Mouse (Mus musculus) ovary, postnatal 36 days (tissue): ENCODE measurements around the gene Mterf1a.
"Not testable (repeated sequence)": the region's sequence is repeated elsewhere in the genome, so short reads cannot be mapped to it uniquely, and the experiment has no call there.

Experiments
- DNase-seq: peaks from one replicate; pipeline ENCODE4 v3.0.0; 2022; ENCODE audit warnings: low spot score, mixed read lengths

The Mterf1a gene

GRCm38 (mm10) chr5:3893459-3894293 is at the start of gene Mterf1a:
Gene Mterf1a, minus strand, starts transcription at chr5:3893933.
- DNase-seq: peak; percentile 25

- not testable (repeated sequence) for DNase-seq
Observed at GRCm38 (mm10) chr5:3943169-3943568, 49.4 kb upstream of the Mterf1a start.

GRCm38 (mm10) chr5:3941240-3941639 is 47.5 kb upstream of the Mterf1a start:
- no peak for DNase-seq

- DNase-seq: no peak
Observed at GRCm38 (mm10) chr5:3939335-3939734, 45.6 kb upstream of the Mterf1a start.

GRCm38 (mm10) chr5:3938905-3939304 is 45.2 kb upstream of the Mterf1a start:
- no peak for DNase-seq

- no peak for DNase-seq
Observed at GRCm38 (mm10) chr5:3935778-3936554, 42.2 kb upstream of the Mterf1a start.

GRCm38 (mm10) chr5:3935266-3935665 is 41.5 kb upstream of the Mterf1a start:
- DNase-seq: no peak

GRCm38 (mm10) chr5:3933551-3933950 is 39.8 kb upstream of the Mterf1a start:
- no peak for DNase-seq

GRCm38 (mm10) chr5:3931636-3932035 is 37.9 kb upstream of the Mterf1a start:
- DNase-seq: no peak

GRCm38 (mm10) chr5:3930760-3931159 is 37.0 kb upstream of the Mterf1a start:
- DNase-seq: no peak

GRCm38 (mm10) chr5:3928690-3929046 is 34.9 kb upstream of the Mterf1a start:
- DNase-seq: no peak

GRCm38 (mm10) chr5:3927801-3928689 is 34.3 kb upstream of the Mterf1a start, which contains the start of gene Akap9:
Gene Akap9, plus strand, starts transcription at chr5:3928054.
- peak; percentile 78 for DNase-seq

- DNase-seq: no peak
Observed at GRCm38 (mm10) chr5:3926666-3927065, 32.9 kb upstream of the Mterf1a start.

GRCm38 (mm10) chr5:3922350-3922749 is 28.6 kb upstream of the Mterf1a start:
- DNase-seq: no peak

GRCm38 (mm10) chr5:3905471-3905870 is 11.7 kb upstream of the Mterf1a start:
- DNase-seq: no peak

- not testable (repeated sequence) for DNase-seq
Observed at GRCm38 (mm10) chr5:3894294-3894619, 524 bp upstream of the Mterf1a start.

GRCm38 (mm10) chr5:3889201-3889600 is 4.5 kb downstream of the Mterf1a start:
- no peak for DNase-seq

- not testable (repeated sequence) for DNase-seq
Observed at GRCm38 (mm10) chr5:3886862-3887261, 6.9 kb downstream of the Mterf1a start.

- no peak for DNase-seq
Observed at GRCm38 (mm10) chr5:3873485-3873884, 20.2 kb downstream of the Mterf1a start.

- no peak for DNase-seq
Observed at GRCm38 (mm10) chr5:3872348-3872747, 21.4 kb downstream of the Mterf1a start.

GRCm38 (mm10) chr5:3870161-3870560 is 23.6 kb downstream of the Mterf1a start:
- no peak for DNase-seq

GRCm38 (mm10) chr5:3845026-3845425 is 48.7 kb downstream of the Mterf1a start, which contains the start of gene Lrrd1:
Gene Lrrd1, plus strand, starts transcription at chr5:3845173.
- peak; percentile 5 for DNase-seq
